Mouse (Mus musculus): ENCODE data around the gene Gm20388. TPM values are rescaled to one million over a fixed set of nuclear protein-coding genes. Genes with fewer than 3 reads are reported as not detected.
"Not testable (repeated sequence)": the region's sequence is repeated elsewhere in the genome, so short reads cannot be mapped to it uniquely, and the experiment has no call there.

Gm20388 gene
- polyA plus RNA-seq, 1 experiment from 2014 or later: 5.3 TPM

GRCm38 (mm10) chr8:120668374-120668905 is 757.8 kb downstream of the Gm20388 start, which contains the start of gene Emc8:
Gene Emc8, minus strand, starts transcription at chr8:120668573.
- Histone ChIP-seq H3K9me3 (ENCODE audit: control insufficient read depth, low read length) (no peaks in the 10 kb centered on the region), H3K4me3 (ENCODE audit: low read depth, low read length) (peak within 1 kb of the TSS; percentile 75), H3K4me2 (peak within 1 kb of the TSS; percentile 81), H3K4me1 (replicated peaks; ENCODE audit: control insufficient read depth, insufficient read depth, low read length) (peaks cover 40% of the 10 kb centered on the region), H3K27ac (ENCODE audit: low read depth, low read length) (peak within 1 kb of the TSS; percentile 72), H3K27me3 (replicated peaks; ENCODE audit: control insufficient read depth, insufficient read depth, low read length) (no peaks in the 10 kb centered on the region), H3K9ac (ENCODE audit: low read depth, low read length) (peak within 1 kb of the TSS; percentile 90), H3K36me3 (ENCODE audit: control insufficient read depth, insufficient read depth, low read length) (peaks cover 30% of the 10 kb centered on the region)
- peak; percentile 55 for ATAC-seq (replicated peaks; ENCODE audit: low FRiP score)
- under 1% methylated on average over 51 of the region's 51 CpGs for WGBS
- DNase-seq (ENCODE audit: low spot score): no peak

- Histone ChIP-seq H3K9ac (ENCODE audit: low read depth, low read length) (no peak overlapping the region), H3K27ac (ENCODE audit: low read depth, low read length) (no peak overlapping the region), H3K9me3 (ENCODE audit: control insufficient read depth, low read length) (no peaks in the 10 kb centered on the region), H3K4me3 (ENCODE audit: low read depth, low read length) (no peak overlapping the region), H3K27me3 (replicated peaks; ENCODE audit: control insufficient read depth, insufficient read depth, low read length) (no peaks in the 10 kb centered on the region), H3K4me1 (replicated peaks; ENCODE audit: control insufficient read depth, insufficient read depth, low read length) (peaks cover 13% of the 10 kb centered on the region), H3K36me3 (ENCODE audit: control insufficient read depth, insufficient read depth, low read length) (peaks cover 34% of the 10 kb centered on the region), H3K4me2 (no peak overlapping the region)
- DNase-seq (ENCODE audit: low spot score): no peak
- whole genome bisulfite sequencing: 82% methylated on average over 6 of the region's 6 CpGs
- no peak for ATAC-seq (replicated peaks; ENCODE audit: low FRiP score)
These were observed 761.1 kb downstream of the Gm20388 start for GRCm38 (mm10) chr8:120671775-120672174.

- WGBS: 89% methylated on average over 16 of the region's 16 CpGs
- H3K4me2 ChIP-seq: no peak overlapping the region
- no peak overlapping the region for H3K4me3 ChIP-seq (ENCODE audit: low read depth, low read length)
- no peak overlapping the region for H3K27ac ChIP-seq (ENCODE audit: low read depth, low read length)
- no peaks in the 10 kb centered on the region for H3K9me3 ChIP-seq (ENCODE audit: control insufficient read depth, low read length)
- H3K27me3 ChIP-seq (replicated peaks; ENCODE audit: control insufficient read depth, insufficient read depth, low read length): no peaks in the 10 kb centered on the region
- H3K9ac ChIP-seq (ENCODE audit: low read depth, low read length): no peak overlapping the region
- no peak for ATAC-seq (replicated peaks; ENCODE audit: low FRiP score)
- H3K36me3 ChIP-seq (ENCODE audit: control insufficient read depth, insufficient read depth, low read length): peaks cover 34% of the 10 kb centered on the region
- no peak for DNase-seq (ENCODE audit: low spot score)
- H3K4me1 ChIP-seq (replicated peaks; ENCODE audit: control insufficient read depth, insufficient read depth, low read length): peaks cover 10% of the 10 kb centered on the region
These were observed 762.1 kb downstream of the Gm20388 start for GRCm38 (mm10) chr8:120672626-120673229.

GRCm38 (mm10) chr8:120673298-120673697 is 762.7 kb downstream of the Gm20388 start:
- ATAC-seq (replicated peaks; ENCODE audit: low FRiP score) (no peak), DNase-seq (ENCODE audit: low spot score) (no peak)
- peaks cover 34% of the 10 kb centered on the region for H3K36me3 ChIP-seq (ENCODE audit: control insufficient read depth, insufficient read depth, low read length)
- peaks cover 10% of the 10 kb centered on the region for H3K4me1 ChIP-seq (replicated peaks; ENCODE audit: control insufficient read depth, insufficient read depth, low read length)
- 94% methylated on average over 7 of the region's 7 CpGs for WGBS
- H3K4me2 ChIP-seq: no peak overlapping the region
- H3K27ac ChIP-seq (ENCODE audit: low read depth, low read length): no peak overlapping the region
- H3K9me3 ChIP-seq (ENCODE audit: control insufficient read depth, low read length): no peaks in the 10 kb centered on the region
- H3K9ac ChIP-seq (ENCODE audit: low read depth, low read length): no peak overlapping the region
- no peak overlapping the region for H3K4me3 ChIP-seq (ENCODE audit: low read depth, low read length)
- H3K27me3 ChIP-seq (replicated peaks; ENCODE audit: control insufficient read depth, insufficient read depth, low read length): no peaks in the 10 kb centered on the region

GRCm38 (mm10) chr8:120675718-120676117 is 765.1 kb downstream of the Gm20388 start:
- ATAC-seq (replicated peaks; ENCODE audit: low FRiP score) (no peak), DNase-seq (ENCODE audit: low spot score) (no peak)
- WGBS: 78% methylated on average over 8 of the region's 8 CpGs

GRCm38 (mm10) chr8:120678447-120678846 is 767.8 kb downstream of the Gm20388 start:
- DNase-seq (ENCODE audit: low spot score): peak; percentile 79
- WGBS: 14% methylated on average over 10 of the region's 10 CpGs
- Histone ChIP-seq H3K36me3 (ENCODE audit: control insufficient read depth, insufficient read depth, low read length) (peaks cover 4% of the 10 kb centered on the region), H3K9me3 (ENCODE audit: control insufficient read depth, low read length) (no peaks in the 10 kb centered on the region), H3K4me2 (no peak overlapping the region), H3K9ac (ENCODE audit: low read depth, low read length) (no peak overlapping the region), H3K4me1 (replicated peaks; ENCODE audit: control insufficient read depth, insufficient read depth, low read length) (peaks cover 8% of the 10 kb centered on the region), H3K27ac (ENCODE audit: low read depth, low read length) (no peak overlapping the region), H3K4me3 (ENCODE audit: low read depth, low read length) (no peak overlapping the region), H3K27me3 (replicated peaks; ENCODE audit: control insufficient read depth, insufficient read depth, low read length) (no peaks in the 10 kb centered on the region)
- 0 out of 2 replicates have a peak, but pooled peaks have one; percentile 13 for ATAC-seq (replicated peaks; ENCODE audit: low FRiP score)

More at GRCm38 (mm10) chr8:120675718-120676117, 765.1 kb downstream of the Gm20388 start:
- Histone ChIP-seq H3K4me1 (replicated peaks; ENCODE audit: control insufficient read depth, insufficient read depth, low read length) (peaks cover 11% of the 10 kb centered on the region), H3K27me3 (replicated peaks; ENCODE audit: control insufficient read depth, insufficient read depth, low read length) (no peaks in the 10 kb centered on the region), H3K27ac (ENCODE audit: low read depth, low read length) (no peak overlapping the region), H3K4me2 (no peak overlapping the region), H3K36me3 (ENCODE audit: control insufficient read depth, insufficient read depth, low read length) (peaks cover 26% of the 10 kb centered on the region), H3K9me3 (ENCODE audit: control insufficient read depth, low read length) (no peaks in the 10 kb centered on the region), H3K4me3 (ENCODE audit: low read depth, low read length) (no peak overlapping the region), H3K9ac (ENCODE audit: low read depth, low read length) (no peak overlapping the region)

GRCm38 (mm10) chr8:120679629-120680387 is 769.2 kb downstream of the Gm20388 start:
- ATAC-seq (replicated peaks; ENCODE audit: low FRiP score): peak; percentile 69
- Histone ChIP-seq H3K4me3 (ENCODE audit: low read depth, low read length) (no peak overlapping the region), H3K9me3 (ENCODE audit: control insufficient read depth, low read length) (no peaks in the 10 kb centered on the region), H3K4me2 (no peak overlapping the region), H3K27me3 (replicated peaks; ENCODE audit: control insufficient read depth, insufficient read depth, low read length) (no peaks in the 10 kb centered on the region), H3K9ac (ENCODE audit: low read depth, low read length) (no peak overlapping the region), H3K27ac (ENCODE audit: low read depth, low read length) (no peak overlapping the region), H3K4me1 (replicated peaks; ENCODE audit: control insufficient read depth, insufficient read depth, low read length) (peaks cover 14% of the 10 kb centered on the region), H3K36me3 (ENCODE audit: control insufficient read depth, insufficient read depth, low read length) (no peaks in the 10 kb centered on the region)
- 23% methylated on average over 11 of the region's 11 CpGs for WGBS
- DNase-seq (ENCODE audit: low spot score): no peak

GRCm38 (mm10) chr8:120680405-120680804 is 769.8 kb downstream of the Gm20388 start:
- peaks cover 14% of the 10 kb centered on the region for H3K4me1 ChIP-seq (replicated peaks; ENCODE audit: control insufficient read depth, insufficient read depth, low read length)
- not testable (repeated sequence) for H3K36me3 ChIP-seq (ENCODE audit: control insufficient read depth, insufficient read depth, low read length); H3K4me3 ChIP-seq (ENCODE audit: low read depth, low read length); H3K27ac ChIP-seq (ENCODE audit: low read depth, low read length); H3K9me3 ChIP-seq (ENCODE audit: control insufficient read depth, low read length); H3K9ac ChIP-seq (ENCODE audit: low read depth, low read length); H3K27me3 ChIP-seq (replicated peaks; ENCODE audit: control insufficient read depth, insufficient read depth, low read length); H3K4me2 ChIP-seq; DNase-seq (ENCODE audit: low spot score); ATAC-seq (replicated peaks; ENCODE audit: low FRiP score)
- 51% methylated on average over 7 of the region's 7 CpGs for WGBS
